Mouse (Mus musculus) lung, postnatal 0 days (tissue): ENCODE results near the gene Strip1. TPM values are rescaled to one million over a fixed set of nuclear protein-coding genes. Genes with fewer than 3 reads are reported as not detected.

ENCODE experiments used
- ATAC-seq: fragments of 200-750 bp; cut with Nextera tagmentation; 2 replicates; pipeline ENCODE4 v1.8.0; 2017; ENCODE audit warnings: moderate library complexity
- DNase-seq: peaks from one replicate; pipeline ENCODE4 v3.0.0-alpha.2; 2016; ENCODE audit warnings: low spot score
- H3K27ac ChIP-seq: fragments of 300-500 bp; sonication (generic); 2 replicates; pipeline ENCODE4 v1.5.1; 2014; ENCODE audit warnings: antibody characterized with exemption, mild to moderate bottlenecking, low read length, mixed read lengths
- H3K27me3 ChIP-seq: fragments of 300-500 bp; sonication (generic); replicated peaks from 2 replicates; pipeline ENCODE4 v1.6.1; 2014; ENCODE audit warnings: low read length, mixed read lengths; ENCODE audit not compliant: insufficient read depth
- H3K36me3 ChIP-seq: fragments of 300-500 bp; sonication (generic); 2 replicates; pipeline ENCODE4 v1.6.1; 2014; ENCODE audit warnings: low read length, mixed read lengths; ENCODE audit not compliant: insufficient read depth
- H3K4me1 ChIP-seq: fragments of 300-500 bp; sonication (generic); 2 replicates; pipeline ENCODE4 v1.6.1; 2014; ENCODE audit warnings: antibody characterized with exemption, low read depth, low read length, mixed read lengths; ENCODE audit not compliant: insufficient read depth
- H3K4me2 ChIP-seq: fragments of 300-500 bp; sonication (generic); replicated peaks from 2 replicates; pipeline ENCODE4 v1.6.1; 2014; ENCODE audit warnings: low read depth, mild to moderate bottlenecking, low read length, moderate library complexity, mixed read lengths
- H3K4me3 ChIP-seq: fragments of 300-500 bp; sonication (generic); 2 replicates; pipeline ENCODE4 v1.5.1; 2014; ENCODE audit warnings: low read depth, low read length
- H3K9ac ChIP-seq: fragments of 300-500 bp; sonication (generic); replicated peaks from 2 replicates; pipeline ENCODE4 v1.6.1; 2014; ENCODE audit warnings: low read depth, mild to moderate bottlenecking
- H3K9me3 ChIP-seq: fragments of 300-500 bp; sonication (generic); 2 replicates; pipeline ENCODE4 v1.6.1; 2016; ENCODE audit warnings: low read length, mixed read lengths
- CTCF ChIP-seq: IDR thresholded peaks from 2 replicates; pipeline ENCODE4 v1.5.1; 2016; ENCODE audit warnings: antibody characterized with exemption, mild to moderate bottlenecking
- EP300 ChIP-seq: IDR thresholded peaks from 2 replicates; pipeline ENCODE4 v1.6.1; 2016; ENCODE audit warnings: antibody characterized with exemption, mild to moderate bottlenecking, control low read depth
- WGBS: fragments of 180-500 bp; shearing (Covaris S2); extraction: QIAGEN DNeasy Blood & Tissue Kit; methylation state at CpG from one replicate; pipeline ENCODE4 v1.1.7; 2014; 5-methylcytosine and 5-hydroxymethylcytosine counted together
- polyA plus RNA-seq: library from polyadenylated mRNA; unstranded; fragments of >200 nt; fragmentation: Nextera tagmentation; extraction: Ambion mirVana; gene quantifications from 2 replicates; pipeline ENCODE4 v1.2.1, GENCODE M21; 2015

Gene Strip1
- polyA plus RNA-seq, 1 experiment from 2014 or later, result 24.9 TPM

GRCm38 (mm10) chr3:107624424-107624823 is 7.1 kb downstream of the Strip1 start:
- Histone ChIP-seq H3K9ac (no peak overlapping the region), H3K4me1 (no peaks in the 10 kb centered on the region), H3K9me3 (no peaks in the 10 kb centered on the region), H3K4me2 (no peak overlapping the region), H3K36me3 (peaks cover 72% of the 10 kb centered on the region), H3K27me3 (no peaks in the 10 kb centered on the region), H3K27ac (no peak overlapping the region), H3K4me3 (no peak overlapping the region)
- no peak for TF ChIP-seq EP300
- no peak for TF ChIP-seq CTCF
- ATAC-seq (no peak), DNase-seq (no peak)
- 96% methylated on average over 8 of the region's 8 CpGs for WGBS

DNA sequence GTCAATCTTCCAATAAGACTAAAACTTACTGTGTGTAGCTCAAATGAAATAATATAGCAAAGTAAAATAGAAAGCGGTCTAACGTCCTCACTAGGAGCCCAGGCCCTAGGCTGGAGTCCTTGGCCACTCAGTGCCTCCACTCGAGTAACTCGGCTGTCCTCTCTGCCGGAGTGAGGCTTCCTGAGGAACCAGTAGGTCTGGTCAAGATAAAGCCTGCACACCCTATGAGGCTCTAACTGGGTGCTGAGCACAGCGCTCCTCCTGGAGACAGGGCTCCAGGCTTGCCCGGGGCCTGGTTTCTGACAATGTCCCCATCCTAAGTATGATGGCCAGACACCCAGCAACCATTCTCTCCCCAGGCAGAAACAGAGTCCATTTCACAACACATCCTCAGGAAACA is 9.0 kb downstream of the Strip1 start:
- no peak overlapping the region for H3K4me2 ChIP-seq
- H3K36me3 ChIP-seq, result peaks cover 86% of the 10 kb centered on the region
- H3K9ac ChIP-seq, result no peak overlapping the region
- H3K27ac ChIP-seq, result no peak overlapping the region
- H3K4me1 ChIP-seq, result no peaks in the 10 kb centered on the region
- WGBS, result 90% methylated on average over 7 of the region's 7 CpGs
- H3K4me3 ChIP-seq, result no peak overlapping the region
- H3K27me3 ChIP-seq, result no peaks in the 10 kb centered on the region
- TF ChIP-seq EP300 (no peak), CTCF (no peak)
- ATAC-seq (no peak), DNase-seq (no peak)
- H3K9me3 ChIP-seq, result no peaks in the 10 kb centered on the region

- ATAC-seq, result no peak
- TF ChIP-seq CTCF (no peak), EP300 (no peak)
- no peak for DNase-seq
- H3K36me3 ChIP-seq, result peaks cover 87% of the 10 kb centered on the region
- H3K9me3 ChIP-seq, result no peaks in the 10 kb centered on the region
- H3K27ac ChIP-seq, result no peak overlapping the region
- H3K9ac ChIP-seq, result no peak overlapping the region
- H3K4me3 ChIP-seq, result no peak overlapping the region
- no peaks in the 10 kb centered on the region for H3K27me3 ChIP-seq
- no peak overlapping the region for H3K4me2 ChIP-seq
- WGBS, result 94% methylated on average over 21 of the region's 21 CpGs
- H3K4me1 ChIP-seq, result no peaks in the 10 kb centered on the region
Observed at GRCm38 (mm10) chr3:107621286-107622075, 10.0 kb downstream of the Strip1 start.

DNA sequence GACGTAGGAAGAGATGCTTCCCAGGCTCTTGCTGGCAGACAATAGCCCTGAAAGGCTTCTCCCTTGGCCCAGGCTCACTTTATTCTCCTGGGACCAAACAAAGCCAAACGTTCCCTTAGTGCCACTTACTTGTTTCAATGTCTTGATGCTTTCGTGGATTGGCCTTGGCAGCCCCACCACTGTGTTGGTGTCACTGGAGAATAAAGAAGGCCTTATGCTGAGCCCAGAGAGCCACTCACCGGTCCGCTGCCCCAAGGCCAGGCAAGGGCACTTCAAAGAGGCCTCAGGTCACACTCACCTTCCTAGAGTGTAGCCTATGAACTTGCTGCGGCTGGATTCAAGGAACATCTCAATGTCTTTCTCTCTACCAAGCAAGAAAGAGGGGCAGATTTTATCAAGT is 11.6 kb downstream of the Strip1 start:
- WGBS, result 86% methylated on average over 6 of the region's 6 CpGs
- H3K4me1 ChIP-seq, result no peaks in the 10 kb centered on the region
- H3K4me2 ChIP-seq, result no peak overlapping the region
- H3K9me3 ChIP-seq, result no peaks in the 10 kb centered on the region
- no peak overlapping the region for H3K27ac ChIP-seq
- H3K27me3 ChIP-seq, result no peaks in the 10 kb centered on the region
- ATAC-seq (no peak), DNase-seq (no peak)
- TF ChIP-seq EP300, result no peak
- no peak for TF ChIP-seq CTCF
- peaks cover 89% of the 10 kb centered on the region for H3K36me3 ChIP-seq
- H3K4me3 ChIP-seq, result no peak overlapping the region
- no peak overlapping the region for H3K9ac ChIP-seq

DNA sequence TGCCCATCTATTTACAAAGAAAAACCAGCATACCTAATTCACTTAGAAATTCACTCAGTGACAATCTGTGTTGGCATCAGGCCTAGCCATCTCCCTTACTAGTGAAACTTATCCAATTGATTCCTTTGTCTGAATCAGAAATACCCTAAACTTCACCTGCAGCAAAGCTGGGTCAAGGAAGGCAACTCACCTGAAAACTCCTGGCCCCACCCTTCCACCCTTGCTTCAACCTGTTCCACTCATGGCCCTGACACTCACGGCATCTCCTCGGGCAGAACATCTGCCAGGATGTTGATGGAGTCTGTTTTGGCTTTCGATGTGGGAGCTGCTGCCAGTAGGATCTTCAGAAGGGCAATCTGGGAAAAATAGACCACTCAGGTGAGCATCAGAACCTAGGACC is 13.7 kb downstream of the Strip1 start:
- no peak overlapping the region for H3K9ac ChIP-seq
- no peaks in the 10 kb centered on the region for H3K27me3 ChIP-seq
- 94% methylated on average over 3 of the region's 3 CpGs for WGBS
- DNase-seq (no peak), ATAC-seq (no peak)
- TF ChIP-seq EP300 (no peak), CTCF (no peak)
- H3K4me2 ChIP-seq, result no peak overlapping the region
- H3K4me3 ChIP-seq, result no peak overlapping the region
- peaks cover 91% of the 10 kb centered on the region for H3K36me3 ChIP-seq
- H3K4me1 ChIP-seq, result no peaks in the 10 kb centered on the region
- H3K27ac ChIP-seq, result no peak overlapping the region
- H3K9me3 ChIP-seq, result no peaks in the 10 kb centered on the region

GRCm38 (mm10) chr3:107612902-107613525 is 18.5 kb downstream of the Strip1 start:
- no peaks in the 10 kb centered on the region for H3K9me3 ChIP-seq
- H3K27ac ChIP-seq, result no peak overlapping the region
- ATAC-seq, result peak; percentile 54; the same call in 1 of the 2 replicates
- H3K4me3 ChIP-seq, result no peak overlapping the region
- H3K36me3 ChIP-seq, result peaks cover 58% of the 10 kb centered on the region
- 84% methylated on average over 11 of the region's 11 CpGs for WGBS
- TF ChIP-seq EP300 (no peak), CTCF (peak; percentile 89)
- H3K4me2 ChIP-seq, result no peak overlapping the region
- no peaks in the 10 kb centered on the region for H3K27me3 ChIP-seq
- DNase-seq, result peak; percentile 47
- H3K4me1 ChIP-seq, result no peaks in the 10 kb centered on the region
- no peak overlapping the region for H3K9ac ChIP-seq
